Mouse (Mus musculus) stomach, postnatal 0 days (tissue): Measurements from ENCODE around the gene Psmd2. TPM values are rescaled to one million over a fixed set of nuclear protein-coding genes. Genes with fewer than 3 reads are reported as not detected.

Source experiments
- ATAC-seq: fragments of 200-750 bp; cut with Nextera tagmentation; 2 replicates; pipeline ENCODE4 v1.8.0; 2017; ENCODE audit not compliant: low FRiP score, low TSS enrichment
- DNase-seq: peaks from one replicate; pipeline ENCODE4 v3.0.0-alpha.2; 2016; ENCODE audit warnings: low spot score
- H3K27ac ChIP-seq: fragments of 300-500 bp; sonication (generic); replicated peaks from 2 replicates; pipeline ENCODE4 v1.5.1; 2014; ENCODE audit warnings: mild to moderate bottlenecking, control low read depth
- H3K27me3 ChIP-seq: fragments of 300-500 bp; sonication (generic); 2 replicates; pipeline ENCODE4 v1.6.1; 2014; ENCODE audit warnings: low read length; ENCODE audit not compliant: control insufficient read depth, insufficient read depth
- H3K36me3 ChIP-seq: fragments of 300-500 bp; sonication (generic); 2 replicates; pipeline ENCODE4 v1.6.1; 2014; ENCODE audit warnings: low read length, mixed read lengths; ENCODE audit not compliant: control insufficient read depth, insufficient read depth
- H3K4me1 ChIP-seq: fragments of 300-500 bp; sonication (generic); replicated peaks from 2 replicates; pipeline ENCODE4 v1.6.1; 2014; ENCODE audit warnings: antibody characterized with exemption; ENCODE audit not compliant: control insufficient read depth, insufficient read depth
- H3K4me2 ChIP-seq: fragments of 300-500 bp; sonication (generic); replicated peaks from 2 replicates; pipeline ENCODE4 v1.6.1; 2014; ENCODE audit warnings: low read depth, mild to moderate bottlenecking, control low read depth, moderate library complexity
- H3K4me3 ChIP-seq: fragments of 300-500 bp; sonication (generic); 2 replicates; pipeline ENCODE4 v1.5.1; 2014; ENCODE audit warnings: low read depth, low read length, control low read depth
- H3K9ac ChIP-seq: fragments of 300-500 bp; sonication (generic); 2 replicates; pipeline ENCODE4 v1.6.1; 2014; ENCODE audit warnings: mild to moderate bottlenecking, low read length, control low read depth, mixed read lengths
- H3K9me3 ChIP-seq: fragments of 300-500 bp; sonication (generic); 2 replicates; pipeline ENCODE4 v1.6.1; 2016; ENCODE audit warnings: low read length; ENCODE audit not compliant: control insufficient read depth
- CTCF ChIP-seq: IDR thresholded peaks from 2 replicates; pipeline ENCODE4 v1.5.1; 2016; ENCODE audit warnings: antibody characterized with exemption, low read depth, mild to moderate bottlenecking, moderate library complexity
- EP300 ChIP-seq: optimal IDR thresholded peaks from 2 replicates; pipeline ENCODE3; 2016; ENCODE audit warnings: antibody characterized with exemption
- WGBS: fragments of 180-500 bp; shearing (Covaris S2); extraction: QIAGEN DNeasy Blood & Tissue Kit; methylation state at CpG from one replicate; pipeline ENCODE4 v1.1.7; 2014; 5-methylcytosine and 5-hydroxymethylcytosine counted together
- polyA plus RNA-seq: library from polyadenylated mRNA; unstranded; fragments of >200 nt; fragmentation: Nextera tagmentation; extraction: Ambion mirVana; gene quantifications from 2 replicates; pipeline ENCODE4 v1.2.1, GENCODE M21; 2015

Gene Psmd2
- polyA plus RNA-seq, 1 experiment from 2014 or later = 177 TPM

DNA sequence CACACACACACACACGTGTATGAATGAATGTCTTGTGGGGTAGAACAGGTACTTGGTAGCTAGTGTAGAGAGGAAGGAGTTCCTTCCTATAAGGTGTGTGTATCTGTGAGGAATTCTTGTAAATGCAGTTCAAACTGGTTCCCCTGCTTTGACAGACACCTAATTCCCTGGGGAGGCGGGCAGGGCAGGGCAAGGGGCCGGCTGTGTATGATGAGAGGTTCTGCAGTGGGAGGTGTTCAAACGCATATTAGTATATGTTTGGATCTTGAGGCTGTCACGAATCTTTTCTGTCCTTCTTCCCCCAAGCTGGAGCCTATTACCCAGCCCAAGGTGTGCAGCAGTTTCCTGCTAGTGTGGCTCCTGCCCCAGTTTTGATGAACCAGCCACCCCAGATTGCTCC is 25.9 kb downstream of the Psmd2 start:
- ATAC-seq (no peak), DNase-seq (no peak)
- TF ChIP-seq EP300 = no peak
- no peak for TF ChIP-seq CTCF
- Histone ChIP-seq H3K9ac (peak overlapping the region; percentile 23; the same call in 1 of the 2 replicates), H3K9me3 (no peaks in the 10 kb centered on the region), H3K27ac (peak overlapping the region; percentile 78), H3K36me3 (peaks cover 45% of the 10 kb centered on the region), H3K27me3 (no peaks in the 10 kb centered on the region), H3K4me2 (peak overlapping the region; percentile 31; the same call in 1 of the 2 replicates), H3K4me3 (no peak overlapping the region), H3K4me1 (peaks cover 3% of the 10 kb centered on the region; the same call in 1 of the 2 replicates)
- 50% methylated on average over 5 of the region's 5 CpGs for WGBS

GRCm38 (mm10) chr16:20677974-20678675 is 26.7 kb downstream of the Psmd2 start:
- Histone ChIP-seq H3K27me3 (no peaks in the 10 kb centered on the region), H3K4me3 (peak overlapping the region; percentile 4; the same call in 1 of the 2 replicates), H3K9ac (peak overlapping the region; percentile 23; the same call in 1 of the 2 replicates), H3K36me3 (peaks cover 52% of the 10 kb centered on the region), H3K27ac (peak overlapping the region; percentile 78), H3K4me2 (peak overlapping the region; percentile 31; the same call in 1 of the 2 replicates), H3K4me1 (peaks cover 3% of the 10 kb centered on the region; the same call in 1 of the 2 replicates), H3K9me3 (no peaks in the 10 kb centered on the region)
- peak; percentile 87 for ATAC-seq
- 55% methylated on average over 10 of the region's 10 CpGs for WGBS
- peak; percentile 94 for DNase-seq
- TF ChIP-seq CTCF = no peak

GRCm38 (mm10) chr16:20690774-20691173 is 39.3 kb downstream of the Psmd2 start:
- Histone ChIP-seq H3K27ac (no peak overlapping the region), H3K9me3 (no peaks in the 10 kb centered on the region), H3K4me3 (no peak overlapping the region), H3K36me3 (peaks cover 34% of the 10 kb centered on the region), H3K4me1 (no peaks in the 10 kb centered on the region; the same call in 1 of the 2 replicates), H3K27me3 (no peaks in the 10 kb centered on the region), H3K4me2 (no peak overlapping the region), H3K9ac (no peak overlapping the region)
- 90% methylated on average over 3 of the region's 3 CpGs for WGBS
- DNase-seq = no peak
- TF ChIP-seq CTCF (no peak), EP300 (no peak)
- no peak for ATAC-seq

GRCm38 (mm10) chr16:20691617-20692016 is 40.2 kb downstream of the Psmd2 start:
- Histone ChIP-seq H3K4me1 (no peaks in the 10 kb centered on the region; the same call in 1 of the 2 replicates), H3K9me3 (no peaks in the 10 kb centered on the region), H3K36me3 (peaks cover 26% of the 10 kb centered on the region), H3K4me3 (no peak overlapping the region), H3K27me3 (no peaks in the 10 kb centered on the region), H3K27ac (no peak overlapping the region), H3K9ac (no peak overlapping the region), H3K4me2 (no peak overlapping the region)
- DNase-seq (no peak), ATAC-seq (no peak)
- TF ChIP-seq EP300 = no peak
- TF ChIP-seq CTCF = no peak
- WGBS = 52% methylated on average over 1 of the region's 1 CpGs

DNA sequence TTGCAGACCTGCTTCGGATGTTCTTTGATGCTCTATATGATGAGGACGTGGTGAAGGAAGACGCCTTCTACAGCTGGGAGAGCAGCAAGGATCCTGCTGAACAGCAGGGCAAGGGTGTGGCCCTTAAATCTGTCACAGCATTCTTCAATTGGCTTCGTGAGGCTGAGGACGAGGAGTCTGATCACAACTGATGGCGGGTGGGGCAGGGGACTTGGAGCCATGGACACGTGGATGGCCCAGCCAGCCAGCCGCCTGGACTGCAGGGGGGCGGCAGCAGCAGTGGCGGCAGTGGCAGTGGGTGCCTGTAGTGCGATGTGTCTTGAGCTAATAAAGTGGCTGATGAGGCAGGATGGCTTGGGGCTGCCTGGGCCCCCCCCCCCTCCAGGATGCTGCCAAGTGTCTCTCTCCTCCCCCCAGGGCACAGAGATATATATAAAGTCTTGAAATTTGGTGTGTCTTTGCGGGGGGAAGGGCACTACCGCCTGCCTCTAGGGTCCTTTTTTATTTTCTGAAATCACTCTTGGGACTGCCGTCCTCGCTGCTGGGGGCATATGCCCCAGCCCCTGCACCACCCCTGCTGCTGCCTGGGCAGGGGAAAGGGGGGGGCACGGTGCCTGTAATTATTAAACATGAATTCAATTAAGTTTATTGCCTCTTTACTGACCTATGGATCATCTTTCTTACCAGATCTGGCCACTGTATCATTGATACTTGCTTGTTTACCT is 41.0 kb downstream of the Psmd2 start:
- H3K9me3 ChIP-seq = no peaks in the 10 kb centered on the region
- no peak overlapping the region for H3K9ac ChIP-seq
- ATAC-seq (no peak), DNase-seq (no peak)
- no peak for TF ChIP-seq EP300
- no peak for TF ChIP-seq CTCF
- no peak overlapping the region for H3K4me3 ChIP-seq
- H3K36me3 ChIP-seq = peaks cover 21% of the 10 kb centered on the region
- H3K4me2 ChIP-seq = peak overlapping the region; percentile 90; the same call in 1 of the 2 replicates
- H3K27ac ChIP-seq = no peak overlapping the region
- WGBS = 48% methylated on average over 16 of the region's 16 CpGs
- H3K4me1 ChIP-seq = no peaks in the 10 kb centered on the region; the same call in 1 of the 2 replicates
- no peaks in the 10 kb centered on the region for H3K27me3 ChIP-seq
